Mouse (Mus musculus): ENCODE results near the gene Dazap2.

DNA sequence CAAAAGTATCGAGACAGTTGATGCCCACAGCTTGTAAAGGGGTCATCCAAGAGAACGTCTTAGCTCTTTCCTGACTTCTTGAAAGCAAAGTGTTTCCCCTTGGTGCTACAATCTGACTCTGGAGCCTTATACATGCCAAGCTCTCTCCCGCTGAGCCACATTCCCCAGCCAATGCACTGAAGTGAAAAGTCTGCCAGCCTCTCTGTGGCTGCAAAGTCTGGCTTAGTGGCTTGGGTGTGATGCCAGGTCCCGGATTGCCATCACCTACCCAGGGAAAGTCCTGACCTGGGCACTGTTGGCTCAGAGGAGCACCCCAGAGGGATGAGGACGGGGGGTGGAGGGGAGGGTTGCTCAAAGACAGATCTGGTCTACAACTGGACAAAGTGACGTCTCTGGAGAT, 38.3 kb upstream of the Dazap2 start:
- TF ChIP-seq POLR2A (IDR thresholded peaks at IDR 0.05; ENCODE audit: borderline replicate concordance, extremely low read depth, low read depth, low read length) (no peak), CTCF (IDR thresholded peaks at IDR 0.05; ENCODE audit: insufficient read depth, low read length) (no peak)
